Mouse (Mus musculus) heart, embryonic 14.5 days (tissue): ENCODE measurements around the gene Mknk1. TPM values are rescaled to one million over a fixed set of nuclear protein-coding genes. Genes with fewer than 3 reads are reported as not detected.

Source experiments
- ATAC-seq: fragments of 200-750 bp; cut with Nextera tagmentation; 2 replicates; pipeline ENCODE4 v1.8.0; 2017; ENCODE audit warnings: low read depth, moderate TSS enrichment; ENCODE audit not compliant: insufficient number of reproducible peaks, insufficient read depth, low FRiP score
- H3K27ac ChIP-seq, 2 experiments: fragments of 200-500 bp in 1 of 2; fragments of 300-500 bp in 1 of 2; sonication (generic) in 1 of 2; replicated peaks in 1 of 2; 2 replicates each; pipeline ENCODE4 v1.5.1; 2012 to 2014; ENCODE audit warnings: low read depth in 2 of 2, low read length in 2 of 2, control low read depth in 1 of 2, mild to moderate bottlenecking in 1 of 2, mixed read lengths in 1 of 2; ENCODE audit not compliant: control insufficient read depth in 1 of 2, insufficient read depth in 1 of 2
- H3K27me3 ChIP-seq: fragments of 300-500 bp; sonication (generic); 2 replicates; pipeline ENCODE4 v1.6.1; 2014; ENCODE audit warnings: mild to moderate bottlenecking, low read length, control low read depth; ENCODE audit not compliant: control insufficient read depth, insufficient read depth
- H3K36me3 ChIP-seq: fragments of 300-500 bp; sonication (generic); 2 replicates; pipeline ENCODE4 v1.6.1; 2014; ENCODE audit warnings: mild to moderate bottlenecking, control low read depth, low read length, mixed read lengths; ENCODE audit not compliant: control insufficient read depth, insufficient read depth
- H3K4me1 ChIP-seq, 2 experiments: fragments of 200-500 bp in 1 of 2; fragments of 300-500 bp in 1 of 2; sonication (generic) in 1 of 2; 2 replicates each; pipeline ENCODE4 v1.6.1; 2012 to 2014; ENCODE audit warnings: low read length in 2 of 2, control low read depth in 1 of 2, mixed read lengths in 1 of 2; ENCODE audit not compliant: control insufficient read depth in 2 of 2, insufficient read depth in 2 of 2
- H3K4me2 ChIP-seq: fragments of 300-500 bp; sonication (generic); 2 replicates; pipeline ENCODE4 v1.6.1; 2014; ENCODE audit warnings: mild to moderate bottlenecking, low read length
- H3K4me3 ChIP-seq, 2 experiments: fragments of 200-500 bp in 1 of 2; fragments of 300-500 bp in 1 of 2; sonication (generic) in 1 of 2; 2 replicates each; pipeline ENCODE4 v1.5.1; 2012 to 2014; ENCODE audit warnings: low read length in 2 of 2, mild to moderate bottlenecking in 2 of 2, control low read depth in 1 of 2, low read depth in 1 of 2, moderate library complexity in 1 of 2; ENCODE audit not compliant: control insufficient read depth in 1 of 2, insufficient read depth in 1 of 2
- H3K9ac ChIP-seq: fragments of 300-500 bp; sonication (generic); 2 replicates; pipeline ENCODE4 v1.6.1; 2014; ENCODE audit warnings: mild to moderate bottlenecking, low read length
- H3K9me3 ChIP-seq: fragments of 300-500 bp; sonication (generic); 2 replicates; pipeline ENCODE4 v1.6.1; 2016; ENCODE audit warnings: low read length, control low read depth; ENCODE audit not compliant: control insufficient read depth
- WGBS: fragments of 180-500 bp; shearing (Covaris S2); extraction: QIAGEN DNeasy Blood & Tissue Kit; methylation state at CpG from one replicate; pipeline ENCODE4 v1.1.7; 2014; 5-methylcytosine and 5-hydroxymethylcytosine counted together
- polyA plus RNA-seq: library from polyadenylated mRNA; unstranded; fragments of >200 nt; fragmentation: Nextera tagmentation; extraction: Ambion mirVana; gene quantifications from 2 replicates; pipeline ENCODE4 v1.2.1, GENCODE M21; 2014

The Mknk1 gene
- polyA plus RNA-seq, 1 experiment from 2014 or later, result 16.2 TPM

DNA sequence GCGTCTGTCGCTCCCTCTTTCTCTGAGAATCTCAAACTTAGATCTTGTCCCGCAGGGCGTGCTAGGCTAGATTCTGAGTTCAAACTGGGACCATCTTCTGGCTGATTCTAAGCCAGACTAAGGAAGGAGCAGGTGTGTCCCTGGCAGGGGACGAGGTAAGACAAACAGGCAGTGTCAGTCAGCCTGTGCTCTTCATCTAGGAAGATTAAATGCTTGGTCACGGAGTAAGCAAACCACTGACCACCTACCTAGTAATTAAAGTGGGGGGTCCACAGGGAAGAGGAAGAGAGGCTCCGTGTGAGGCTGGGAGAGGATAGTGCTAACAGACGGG, 10.5 kb upstream of the Mknk1 start:
- 7% methylated on average over 8 of the region's 8 CpGs for whole genome bisulfite sequencing
- Histone ChIP-seq H3K27ac (peak overlapping the region in 1 of 2 experiments; percentile 77; a peak in 1 of 4 replicates), H3K36me3 (peaks cover 24% of the 10 kb centered on the region), H3K27me3 (no peaks in the 10 kb centered on the region), H3K9me3 (no peaks in the 10 kb centered on the region), H3K4me1 (peaks cover 14 to 29% of the 10 kb centered on the region in 2 experiments), H3K4me2 (peak overlapping the region; percentile 90), H3K9ac (peak overlapping the region; percentile 85), H3K4me3 (peak overlapping the region; percentile 70 to 80)
- no peak for ATAC-seq

- no peak for ATAC-seq
- H3K9ac ChIP-seq, result no peak overlapping the region
- peaks cover 42% of the 10 kb centered on the region for H3K36me3 ChIP-seq
- no peak overlapping the region for H3K27ac ChIP-seq
- no peaks in the 10 kb centered on the region for H3K9me3 ChIP-seq
- 70% methylated on average over 5 of the region's 5 CpGs for WGBS
- H3K4me2 ChIP-seq, result no peak overlapping the region
- no peak overlapping the region for H3K4me3 ChIP-seq
- peaks cover 5 to 16% of the 10 kb centered on the region in 2 experiments for H3K4me1 ChIP-seq
- H3K27me3 ChIP-seq, result no peaks in the 10 kb centered on the region
Observed at GRCm38 (mm10) chr4:115830491-115830890, 8.5 kb upstream of the Mknk1 start.

DNA sequence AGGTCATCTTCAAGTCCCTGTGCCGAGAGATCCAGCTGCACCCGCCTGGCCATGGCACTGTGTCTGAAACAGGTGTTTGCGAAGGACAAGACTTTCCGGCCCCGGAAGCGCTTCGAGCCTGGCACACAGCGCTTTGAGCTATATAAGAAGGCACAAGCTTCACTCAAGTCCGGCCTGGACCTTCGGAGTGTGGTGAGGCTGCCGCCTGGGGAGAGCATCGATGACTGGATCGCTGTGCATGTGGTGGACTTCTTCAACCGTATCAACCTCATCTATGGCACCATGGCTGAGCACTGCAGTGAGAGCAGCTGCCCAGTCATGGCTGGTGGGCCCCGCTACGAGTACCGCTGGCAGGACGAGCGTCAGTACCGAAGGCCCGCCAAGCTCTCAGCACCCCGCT, 7.8 kb upstream of the Mknk1 start:
- Histone ChIP-seq H3K9ac (no peak overlapping the region), H3K9me3 (no peaks in the 10 kb centered on the region), H3K36me3 (peaks cover 47% of the 10 kb centered on the region), H3K27me3 (no peaks in the 10 kb centered on the region), H3K4me1 (peaks cover 5 to 16% of the 10 kb centered on the region in 2 experiments), H3K4me3 (no peak overlapping the region), H3K27ac (no peak overlapping the region), H3K4me2 (no peak overlapping the region)
- 91% methylated on average over 22 of the region's 22 CpGs for WGBS
- ATAC-seq, result no peak

GRCm38 (mm10) chr4:115832040-115832439, 7.0 kb upstream of the Mknk1 start:
- Histone ChIP-seq H3K4me1 (peaks cover 5 to 16% of the 10 kb centered on the region in 2 experiments), H3K9ac (no peak overlapping the region), H3K27me3 (no peaks in the 10 kb centered on the region), H3K27ac (no peak overlapping the region), H3K4me2 (no peak overlapping the region), H3K9me3 (no peaks in the 10 kb centered on the region), H3K36me3 (peaks cover 47% of the 10 kb centered on the region), H3K4me3 (no peak overlapping the region)
- WGBS, result 54% methylated on average over 2 of the region's 2 CpGs
- no peak for ATAC-seq

- Histone ChIP-seq H3K36me3 (peaks cover 47% of the 10 kb centered on the region), H3K4me3 (no peak overlapping the region), H3K9me3 (no peaks in the 10 kb centered on the region), H3K9ac (no peak overlapping the region), H3K27me3 (no peaks in the 10 kb centered on the region), H3K27ac (no peak overlapping the region), H3K4me1 (peaks cover 0 to 6% of the 10 kb centered on the region in 2 experiments; a peak in 3 of 4 replicates), H3K4me2 (no peak overlapping the region)
- ATAC-seq, result no peak
- WGBS, result 69% methylated on average over 2 of the region's 2 CpGs
Observed at GRCm38 (mm10) chr4:115835576-115835975, 3.4 kb upstream of the Mknk1 start.

GRCm38 (mm10) chr4:115838196-115838595, 802 bp upstream of the Mknk1 start:
- H3K4me3 ChIP-seq, result 0 out of 4 replicates have a peak overlapping the region, but pooled peaks of 1 of the 2 experiments have one; percentile 71
- H3K4me1 ChIP-seq, result peaks cover 0 to 6% of the 10 kb centered on the region in 2 experiments; a peak in 3 of 4 replicates
- no peak overlapping the region for H3K9ac ChIP-seq
- H3K27me3 ChIP-seq, result no peaks in the 10 kb centered on the region
- H3K36me3 ChIP-seq, result peaks cover 25% of the 10 kb centered on the region
- 74% methylated on average over 4 of the region's 4 CpGs for WGBS
- no peak overlapping the region for H3K27ac ChIP-seq
- peak overlapping the region; percentile 77 for H3K4me2 ChIP-seq
- no peak for ATAC-seq
- H3K9me3 ChIP-seq, result no peaks in the 10 kb centered on the region

- peak overlapping the region; percentile 77 for H3K4me2 ChIP-seq
- ATAC-seq, result no peak
- no peak overlapping the region for H3K27ac ChIP-seq
- peak overlapping the region in 1 of 2 experiments; percentile 71; a peak in 2 of 4 replicates for H3K4me3 ChIP-seq
- WGBS, result 52% methylated on average over 4 of the region's 4 CpGs
- H3K36me3 ChIP-seq, result peaks cover 9% of the 10 kb centered on the region
- no peak overlapping the region for H3K9ac ChIP-seq
- peaks cover 0 to 6% of the 10 kb centered on the region in 2 experiments; a peak in 3 of 4 replicates for H3K4me1 ChIP-seq
- H3K27me3 ChIP-seq, result no peaks in the 10 kb centered on the region
- no peaks in the 10 kb centered on the region for H3K9me3 ChIP-seq
Observed at GRCm38 (mm10) chr4:115839956-115840355, 958 bp downstream of the Mknk1 start.

- H3K27ac ChIP-seq, result no peak overlapping the region
- WGBS, result 89% methylated on average over 4 of the region's 4 CpGs
- H3K4me3 ChIP-seq, result no peak overlapping the region
- H3K27me3 ChIP-seq, result no peaks in the 10 kb centered on the region
- H3K4me2 ChIP-seq, result no peak overlapping the region
- H3K9me3 ChIP-seq, result no peaks in the 10 kb centered on the region
- ATAC-seq, result no peak
- H3K9ac ChIP-seq, result no peak overlapping the region
- H3K4me1 ChIP-seq, result peaks cover 0 to 6% of the 10 kb centered on the region in 2 experiments; a peak in 3 of 4 replicates
- H3K36me3 ChIP-seq, result peaks cover 1% of the 10 kb centered on the region
Observed at GRCm38 (mm10) chr4:115840842-115841241, 1.8 kb downstream of the Mknk1 start.
